Mouse (Mus musculus) megakaryocyte-erythroid progenitor cell, adult 5-6 weeks (primary cell): Measurements from ENCODE around the gene Tmem217. TPM values are rescaled to one million over a fixed set of nuclear protein-coding genes. Genes with fewer than 3 reads are reported as not detected.
"Not testable (repeated sequence)": the region's sequence is repeated elsewhere in the genome, so short reads cannot be mapped to it uniquely, and the experiment has no call there.

Experiments
- ATAC-seq: replicated peaks from 2 replicates; pipeline ENCODE4 v1.8.0; 2016; ENCODE audit warnings: mild to moderate bottlenecking, inconsistent platforms; ENCODE audit not compliant: severe bottlenecking, poor library complexity, low FRiP score, low TSS enrichment
- total RNA-seq, 2 experiments: library from RNA; stranded (forward) in 1 of 2; stranded (reverse) in 1 of 2; fragments of 200-1000, 215-1000 nt in 1 of 2; fragments of >200 nt in 1 of 2; fragmentation: Nextera tagmentation in 1 of 2; gene quantifications; 2 replicates each; pipeline ENCODE4 v1.2.3; 2014 to 2017

Gene Tmem217
- total RNA-seq, 2 experiments from 2014 or later = not detected

GRCm38 (mm10) chr17:29551019-29551418, 1.2 kb downstream of the Tmem217 start:
- ATAC-seq = no peak

GRCm38 (mm10) chr17:29549543-29550428, 2.4 kb downstream of the Tmem217 start, which contains the start of the genes Gm17657 and Tbc1d22b:
Gm17657 (minus strand) TSS chr17:29549638.
Tbc1d22b (plus strand) TSS chr17:29549785.
- ATAC-seq = peak; percentile 99

DNA sequence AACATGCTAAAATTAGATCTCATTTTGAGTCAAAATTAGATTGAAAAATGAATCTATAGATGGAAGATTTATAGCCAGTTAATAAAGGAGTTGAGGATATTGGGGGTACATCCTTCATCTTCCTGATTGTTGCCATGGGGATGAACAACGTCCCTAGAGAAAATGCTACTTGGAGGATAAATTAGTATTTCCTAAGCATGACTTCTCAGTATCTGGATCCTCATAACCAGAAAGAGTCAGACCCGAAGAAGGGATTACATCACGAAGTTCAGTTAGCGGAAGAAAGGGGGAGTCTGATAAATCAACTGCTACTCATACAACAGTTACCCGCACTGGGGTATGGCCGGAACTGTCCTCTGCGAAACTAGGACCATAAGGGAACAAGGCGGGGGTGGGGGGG, 3.2 kb downstream of the Tmem217 start:
- no peak for ATAC-seq

GRCm38 (mm10) chr17:29548494-29548893, 3.7 kb downstream of the Tmem217 start:
- no peak for ATAC-seq

DNA sequence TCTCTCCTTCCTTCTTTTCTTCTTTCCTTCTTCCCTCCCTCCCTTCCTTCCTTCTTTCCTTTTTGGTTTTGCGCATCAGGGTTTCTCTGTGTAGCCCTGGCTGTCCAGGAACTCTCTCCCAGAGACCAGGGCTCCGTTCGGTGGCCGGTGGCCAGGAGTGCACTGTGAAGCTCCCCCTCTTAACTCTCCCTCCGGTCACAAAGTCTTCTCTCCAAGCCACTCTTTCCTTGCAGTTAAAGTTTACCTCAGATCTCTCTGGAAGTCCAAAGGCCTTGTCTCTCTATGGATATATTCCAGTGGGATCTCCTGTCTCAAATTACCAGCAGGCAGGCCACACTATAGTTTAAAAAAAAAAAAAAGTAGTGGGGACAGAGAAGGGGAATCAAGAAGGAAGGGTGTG, 6.9 kb downstream of the Tmem217 start:
- no peak for ATAC-seq

DNA sequence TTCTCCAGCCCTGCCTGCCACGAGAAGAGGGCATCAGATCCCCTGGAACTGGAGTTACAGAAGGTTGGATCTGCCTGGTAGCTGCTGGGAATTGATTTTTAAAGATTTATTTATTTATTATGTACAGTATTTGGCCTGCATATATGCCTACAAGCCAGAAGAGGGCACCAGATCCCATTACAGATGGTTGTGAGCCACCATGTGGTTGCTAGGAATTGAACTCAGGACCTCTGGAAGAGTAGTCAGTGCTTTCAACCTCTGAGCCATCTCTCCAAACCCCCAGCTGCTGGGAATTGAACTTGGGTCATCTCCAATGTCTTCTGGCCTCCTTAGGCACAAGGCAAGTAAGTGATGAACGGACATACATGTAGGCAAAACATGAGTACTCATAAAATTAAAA, 8.1 kb downstream of the Tmem217 start:
- no peak for ATAC-seq

DNA sequence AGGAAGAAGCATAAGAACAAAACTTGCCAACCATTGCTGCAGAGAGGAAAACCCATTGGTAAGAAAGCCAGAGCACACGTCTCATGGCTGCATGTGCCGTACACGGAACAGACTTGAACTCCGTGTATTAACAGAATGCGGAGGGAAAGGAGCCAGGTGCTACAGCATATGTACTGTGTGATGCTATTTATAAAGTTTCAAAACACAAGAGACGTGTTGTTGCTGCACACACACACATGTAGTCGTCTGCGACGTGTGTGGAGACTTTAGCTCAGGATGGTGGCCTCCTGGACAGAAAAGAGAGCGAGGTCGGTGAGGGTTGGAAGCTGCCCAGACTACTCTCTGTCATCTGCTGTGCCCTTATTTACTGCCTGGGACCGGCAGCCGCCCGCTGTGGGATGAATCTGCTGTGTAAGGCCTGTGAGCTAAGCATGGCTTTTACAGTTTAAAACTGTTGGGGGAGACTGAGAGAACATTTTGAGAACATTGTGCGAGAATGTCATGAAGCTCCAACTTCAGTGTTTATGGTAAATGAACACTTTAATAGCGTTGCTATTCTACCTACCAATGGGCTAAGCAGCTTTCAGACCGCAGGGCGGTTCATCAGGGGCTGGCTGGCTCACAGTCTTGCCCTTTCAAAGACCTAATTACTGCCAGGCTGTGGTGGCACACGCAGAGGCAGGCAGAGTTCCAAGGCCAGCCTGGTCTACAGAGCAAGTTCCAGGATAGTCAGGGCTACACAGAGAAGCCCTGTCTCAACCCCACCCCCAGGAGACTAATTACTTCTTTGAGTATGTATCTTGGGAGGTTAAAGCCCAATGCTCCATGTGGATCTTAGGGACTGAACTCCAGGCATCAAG, 9.1 kb downstream of the Tmem217 start:
- ATAC-seq = no peak

GRCm38 (mm10) chr17:29541419-29541818, 10.8 kb downstream of the Tmem217 start:
- 0 out of 2 replicates have a peak, but pooled peaks have one; percentile 26 for ATAC-seq

GRCm38 (mm10) chr17:29540426-29540825, 11.8 kb downstream of the Tmem217 start:
- ATAC-seq = no peak

DNA sequence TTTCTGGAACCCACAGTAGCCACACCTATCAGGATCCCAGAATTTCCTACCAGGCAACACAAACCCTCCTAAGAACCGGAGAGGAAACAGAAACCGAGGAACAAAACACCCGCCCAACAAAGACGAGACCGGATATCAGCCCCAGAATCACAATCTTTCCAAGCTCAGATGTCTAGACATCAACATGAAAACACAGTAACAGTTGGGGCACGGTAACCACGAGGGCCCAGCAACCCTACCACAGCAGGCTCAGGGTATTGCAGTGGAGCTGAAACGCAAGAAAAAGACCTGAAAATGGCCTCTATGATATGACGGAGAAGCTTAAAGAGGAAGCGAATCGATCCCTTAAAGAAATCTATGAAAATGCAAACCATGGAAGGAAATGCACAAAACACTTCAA, 18.3 kb downstream of the Tmem217 start:
- ATAC-seq = no peak

- ATAC-seq = peak; percentile 47; the same call in 1 of the 2 replicates
Measured at GRCm38 (mm10) chr17:29531757-29532384, 20.3 kb downstream of the Tmem217 start.

DNA sequence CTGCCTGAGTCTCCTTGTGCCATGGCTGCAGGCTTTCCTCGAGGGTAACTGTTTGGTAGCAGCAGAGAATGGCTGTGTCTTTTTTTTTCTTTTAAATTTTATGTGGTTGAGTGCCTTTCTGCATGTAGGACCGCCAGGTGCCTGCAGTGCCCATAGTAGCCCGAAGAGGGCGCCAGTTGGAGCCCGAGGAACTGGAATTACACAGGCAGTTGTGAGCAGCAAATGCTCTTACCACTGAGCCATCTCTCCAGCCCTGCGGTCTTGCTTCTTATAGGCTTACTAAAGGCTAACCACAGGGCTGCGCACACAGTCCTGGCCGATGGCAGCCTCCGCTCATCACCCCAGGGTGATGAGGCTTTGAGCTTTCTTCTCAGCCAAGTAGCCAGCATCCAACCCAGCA, 20.9 kb downstream of the Tmem217 start:
- peak; percentile 39 for ATAC-seq

DNA sequence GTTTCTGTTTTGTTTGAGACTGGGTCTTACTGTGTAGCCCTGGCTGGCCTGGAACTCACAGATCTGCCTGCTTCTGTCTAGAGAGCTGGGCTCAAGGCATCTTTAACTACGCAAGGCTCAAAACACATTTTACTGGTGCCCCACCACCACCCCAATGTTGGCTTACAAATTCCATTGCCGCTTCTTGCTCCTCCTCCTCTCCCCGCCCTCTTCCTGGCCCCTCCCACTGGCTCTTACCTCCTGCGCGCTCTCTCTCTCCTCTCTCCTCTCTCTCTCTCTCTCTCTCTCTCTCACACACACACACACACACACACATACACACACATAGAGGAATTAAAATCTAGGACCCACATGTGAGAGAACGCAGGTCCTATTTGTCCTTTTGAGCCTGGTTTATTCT, 21.7 kb downstream of the Tmem217 start:
- ATAC-seq = no peak

- ATAC-seq = no peak
Measured at GRCm38 (mm10) chr17:29528568-29529187, 23.5 kb downstream of the Tmem217 start.

DNA sequence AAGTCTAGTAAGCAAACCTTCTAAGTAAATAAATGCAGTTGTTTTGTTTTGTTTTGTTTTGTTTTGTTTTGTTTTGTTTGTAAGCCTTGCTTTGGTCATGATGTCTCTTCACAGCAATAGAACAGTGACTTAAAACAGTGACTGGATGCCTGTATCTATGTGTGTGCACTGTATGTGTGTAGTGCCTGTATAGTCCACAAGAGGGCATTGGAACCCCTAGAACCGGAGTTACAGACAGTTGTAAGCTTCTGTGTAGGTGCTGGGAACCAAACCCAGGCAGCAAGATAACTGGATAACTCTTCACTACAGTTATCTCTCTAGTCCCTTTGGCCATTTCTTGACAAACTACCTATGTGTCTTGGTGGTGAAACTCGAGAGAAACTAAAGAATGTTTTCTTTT, 26.6 kb downstream of the Tmem217 start:
- ATAC-seq = no peak

GRCm38 (mm10) chr17:29519731-29520130, 32.5 kb downstream of the Tmem217 start:
- ATAC-seq = no peak

DNA sequence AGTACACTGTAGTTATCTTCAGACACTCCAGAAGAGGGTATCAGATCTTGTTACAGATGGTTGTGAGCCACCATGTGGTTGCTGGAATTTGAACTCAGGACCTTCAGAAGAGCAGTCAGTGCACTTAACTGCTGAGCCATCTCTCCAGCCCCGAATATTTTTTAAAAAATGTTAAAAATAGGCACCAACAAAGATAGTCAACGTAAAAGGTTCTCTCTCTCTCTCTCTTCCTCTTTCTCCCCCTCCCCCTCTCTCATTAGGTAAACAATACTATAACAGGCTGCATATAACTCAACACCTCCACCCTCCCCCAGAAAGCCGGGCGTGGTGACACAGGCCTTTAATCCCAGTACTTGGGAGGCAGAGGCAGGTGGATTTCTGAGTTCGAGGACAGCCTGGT, 33.5 kb downstream of the Tmem217 start:
- not testable (repeated sequence) for ATAC-seq

DNA sequence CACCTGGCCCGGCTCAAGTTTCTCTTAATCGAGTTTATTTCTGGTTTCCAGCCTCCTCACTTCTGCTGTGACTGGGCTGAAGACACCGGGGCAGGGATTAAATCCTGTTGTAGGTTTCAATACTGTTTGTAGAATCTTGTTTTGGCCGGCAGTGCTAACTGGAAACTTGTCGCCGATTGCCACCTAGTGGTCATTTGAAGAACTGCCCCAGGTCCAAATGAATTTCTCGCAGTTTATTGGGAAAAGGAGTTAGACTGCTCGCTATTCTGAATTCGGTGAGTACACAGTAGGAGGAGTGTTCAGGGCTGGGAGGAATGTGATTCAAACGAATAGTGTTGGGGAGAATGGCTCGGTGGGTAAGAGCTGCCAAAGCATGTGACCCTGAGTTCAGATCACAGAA, 37.8 kb downstream of the Tmem217 start:
- ATAC-seq = peak; percentile 50; the same call in 1 of the 2 replicates

- peak; percentile 84 for ATAC-seq
Measured at GRCm38 (mm10) chr17:29513044-29513730, 39.0 kb downstream of the Tmem217 start.
